Mouse (Mus musculus): ENCODE measurements around the gene Isg20l2.

DNA sequence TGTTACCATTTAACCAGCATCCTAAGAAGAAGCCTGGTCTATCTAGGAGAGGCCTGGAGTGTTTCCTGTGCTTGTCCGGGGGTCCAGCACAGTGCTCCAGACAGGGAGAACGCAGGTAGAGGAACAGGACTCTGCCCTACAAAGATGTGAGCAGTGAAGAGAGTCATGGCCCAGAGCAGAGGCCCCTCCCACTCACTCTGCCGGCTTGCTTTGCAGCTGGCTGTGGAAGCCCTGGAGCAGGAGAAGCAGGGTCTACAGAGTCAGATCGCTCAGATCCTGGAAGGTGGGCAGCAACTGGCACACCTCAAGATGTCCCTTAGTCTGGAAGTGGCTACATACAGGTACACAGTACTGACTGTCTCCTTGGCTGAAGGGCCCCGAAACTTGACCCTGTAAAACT lies 42.7 kb downstream of the Isg20l2 start:
- TF ChIP-seq POLR2A (IDR thresholded peaks at IDR 0.05; ENCODE audit: extremely low read depth, insufficient read depth, low read length) (no peak), CTCF (IDR thresholded peaks at IDR 0.05; ENCODE audit: low read depth, low read length) (no peak)
